Mouse (Mus musculus) lung, adult 18-20 months (tissue): ENCODE results near the gene Erich3.
A peak's percentile ranks its signal among the peaks of the same experiment; 100 is the strongest.
"Not testable (repeated sequence)": the region's sequence is repeated elsewhere in the genome, so short reads cannot be mapped to it uniquely, and the experiment has no call there.

Experiments used
- DNase-seq, 2 experiments: peaks; one replicate each; pipeline ENCODE4 v3.0.0; 2022; ENCODE audit warnings: mixed read lengths in 2 of 2

Erich3 gene

DNA sequence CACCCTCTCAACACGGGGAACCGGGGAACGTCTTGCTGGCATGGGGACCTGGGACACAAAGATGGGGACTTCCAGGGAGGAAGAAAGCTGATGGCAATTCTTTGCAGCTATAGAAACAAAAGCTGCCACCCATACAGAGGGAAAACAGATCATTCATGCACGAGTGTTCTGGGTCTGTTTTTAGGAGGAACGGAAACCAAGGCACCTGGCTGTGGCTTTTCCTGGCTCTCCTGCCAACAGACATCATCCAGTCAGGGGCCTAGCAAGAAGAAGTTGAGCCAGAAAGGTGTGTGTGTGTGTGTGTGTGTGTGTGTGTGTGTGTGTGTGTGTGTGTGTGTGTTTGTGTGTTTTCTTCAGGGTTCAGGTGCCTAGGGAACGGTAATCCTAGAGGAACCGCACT lies at the start of gene Erich3:
Gene Erich3, plus strand, starts transcription at position 315 of the 400 bp plus-strand sequence.
- DNase-seq, result no peak

DNA sequence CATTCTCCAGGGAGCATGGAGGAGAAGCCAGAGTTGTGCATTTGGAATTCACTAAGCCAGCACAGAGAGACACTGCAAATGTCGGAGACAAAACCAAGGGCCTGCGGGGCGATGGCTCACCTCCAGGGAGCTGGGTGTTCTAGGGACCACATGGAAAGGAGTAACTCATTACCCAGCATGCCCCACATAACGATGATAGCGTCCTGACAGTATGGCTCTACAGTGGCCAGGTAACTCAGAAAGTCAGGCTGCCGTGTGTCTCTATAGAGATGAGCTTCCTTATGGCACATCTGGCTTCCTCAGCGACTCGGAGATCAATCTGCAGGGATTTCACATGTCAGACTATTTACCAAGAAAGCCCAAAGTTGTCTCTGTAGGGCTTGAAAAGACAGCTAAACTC lies 48.9 kb upstream of the Erich3 start:
- DNase-seq, result no peak

DNA sequence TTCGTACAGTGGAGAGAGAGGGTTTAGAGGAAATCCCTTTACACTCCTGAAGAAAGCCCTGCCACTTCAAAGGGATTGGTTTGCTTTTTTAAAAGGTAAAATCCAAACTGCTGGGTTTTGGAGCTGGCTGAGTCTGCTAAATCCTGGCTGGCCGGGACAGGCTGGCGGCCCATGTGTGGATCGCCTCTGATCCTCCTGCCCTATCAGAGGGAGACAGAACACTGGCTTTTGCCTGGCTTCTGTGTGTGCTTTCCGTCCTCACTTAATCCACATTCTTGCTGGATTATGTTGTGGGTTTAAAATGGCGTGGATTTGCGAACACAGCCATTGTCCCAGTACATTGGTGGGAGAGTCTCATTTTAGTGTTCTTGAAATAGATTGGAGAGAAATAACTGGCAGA lies 48.4 kb upstream of the Erich3 start:
- DNase-seq, result no peak

DNA sequence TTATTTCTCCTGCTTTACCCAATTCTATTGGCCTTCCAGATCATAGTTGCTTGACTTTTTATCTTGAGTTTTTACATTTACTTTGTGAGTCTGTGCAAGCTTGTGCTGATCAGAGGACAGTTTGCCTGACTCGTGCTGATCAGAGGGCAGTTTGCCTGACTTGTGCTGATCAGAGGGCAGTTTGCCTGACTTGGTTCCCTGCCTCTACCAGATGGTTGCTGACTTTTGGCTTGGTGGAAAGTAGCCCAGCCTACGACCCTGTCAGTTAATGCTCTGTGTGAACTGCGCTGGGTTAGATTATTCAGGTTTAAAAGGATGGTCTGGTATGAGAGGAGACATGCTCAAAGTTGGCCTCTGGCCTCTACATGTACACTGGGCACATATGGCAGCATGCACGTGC lies 47.6 kb upstream of the Erich3 start:
- no peak for DNase-seq

DNA sequence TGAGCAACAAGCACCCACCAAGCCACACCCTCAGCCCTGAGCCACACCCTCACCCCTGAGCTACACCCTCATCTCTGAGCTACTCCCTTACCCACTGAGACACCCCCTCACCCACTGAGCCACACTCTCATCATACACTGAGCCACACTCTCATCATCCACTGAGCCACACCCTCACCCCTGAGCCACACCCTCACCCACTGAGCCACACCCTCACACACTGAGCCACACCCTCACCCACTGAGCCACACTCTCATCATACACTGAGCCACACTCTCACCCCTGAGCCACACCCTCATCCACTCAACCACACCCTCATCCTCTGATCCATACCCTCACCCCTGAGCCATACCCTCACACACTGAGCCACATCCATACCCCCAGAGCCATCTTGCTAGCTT lies 35.4 kb upstream of the Erich3 start:
- DNase-seq, result no peak

DNA sequence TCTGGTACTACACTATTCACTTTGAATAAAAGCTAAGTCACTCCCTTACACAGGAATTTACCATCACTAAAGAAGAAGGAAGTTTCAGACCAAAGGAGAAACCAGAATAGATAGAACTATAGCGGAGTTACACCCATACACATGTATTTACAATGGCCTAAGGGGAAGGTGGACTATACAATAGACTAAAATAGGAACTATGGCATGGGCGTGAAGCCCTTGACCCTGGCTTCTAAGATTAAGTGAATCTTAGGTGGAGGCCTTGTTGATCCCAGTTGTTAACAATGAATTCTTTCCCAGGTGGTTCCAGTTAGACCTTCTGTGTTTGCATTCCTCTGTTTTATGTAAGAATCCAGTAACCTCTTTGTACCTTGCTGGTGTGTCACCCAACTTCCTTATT lies 32.4 kb upstream of the Erich3 start:
- DNase-seq, result not testable (repeated sequence)

DNA sequence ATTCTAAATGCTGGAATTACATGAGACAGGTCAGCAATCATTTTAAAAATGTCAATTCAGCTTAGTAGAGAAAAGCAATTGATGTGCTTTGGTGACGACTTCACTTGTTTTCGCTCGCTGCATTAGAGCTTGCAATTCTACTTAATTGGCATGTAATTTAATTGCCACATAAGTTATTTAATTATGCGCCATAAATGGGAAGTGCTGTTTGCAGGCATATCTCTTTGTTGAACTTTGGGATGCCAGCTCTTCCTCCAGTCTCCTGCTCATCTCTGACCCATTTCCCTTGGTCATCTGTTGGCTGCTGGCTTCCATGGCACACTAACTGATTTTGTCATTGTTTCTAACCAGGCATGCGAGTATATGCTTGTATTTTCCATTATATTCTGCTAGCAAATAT lies 30.6 kb upstream of the Erich3 start:
- DNase-seq, result no peak

DNA sequence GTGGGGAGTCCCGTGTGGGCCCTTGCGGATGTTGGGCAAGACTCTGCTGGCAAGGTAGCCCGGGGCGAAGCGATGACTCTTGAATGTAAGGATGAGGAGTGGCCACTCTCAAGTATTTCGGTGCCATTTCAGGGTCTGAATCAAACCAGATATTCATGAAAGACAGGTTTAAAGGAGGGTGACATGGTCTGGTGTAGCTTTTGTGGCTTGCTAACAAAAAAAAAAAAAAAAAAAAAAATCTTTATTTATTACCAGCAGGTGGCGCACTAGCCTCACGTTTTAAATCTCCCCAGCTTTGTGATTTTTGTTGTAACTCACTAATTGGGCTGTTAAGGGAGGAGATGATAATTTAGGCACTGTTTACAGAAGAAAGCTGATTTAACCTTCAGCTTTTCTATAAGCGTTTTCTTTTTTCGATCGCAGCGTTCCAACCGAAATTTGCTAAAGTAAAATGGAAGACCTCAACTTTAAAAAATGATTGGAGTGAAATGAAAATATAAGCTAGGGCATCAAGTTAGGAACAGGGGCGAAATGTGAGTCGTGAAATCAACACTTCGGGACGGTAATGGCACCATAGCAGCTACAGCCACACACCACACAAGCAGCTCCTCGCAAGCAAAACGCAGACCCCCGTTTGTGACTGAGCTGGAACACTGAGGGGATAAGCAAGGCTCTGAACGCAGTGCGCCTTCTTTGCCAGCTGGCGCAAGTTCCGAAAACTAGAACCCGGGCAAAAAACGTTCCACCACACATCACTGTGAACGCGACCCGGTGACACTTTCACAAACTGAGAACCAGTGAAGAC lies 16.8 kb upstream of the Erich3 start:
- no peak for DNase-seq

DNA sequence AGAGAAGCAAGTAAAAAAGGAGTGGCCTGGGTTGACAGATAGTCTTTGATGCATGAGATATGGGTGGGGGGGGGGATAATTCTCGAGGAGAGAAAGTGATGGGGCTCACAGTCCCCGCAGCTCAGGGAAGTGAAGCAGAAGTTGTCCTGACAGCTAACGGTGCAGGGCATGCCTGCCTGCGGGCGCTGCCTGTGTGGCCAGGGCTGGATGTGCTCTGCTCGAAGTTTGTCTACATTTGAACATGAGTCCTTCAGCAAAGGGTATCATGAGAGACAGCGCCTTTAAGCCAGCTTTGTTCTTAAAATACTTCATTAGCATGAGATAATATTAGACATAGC lies 16.2 kb upstream of the Erich3 start:
- no peak for DNase-seq

DNA sequence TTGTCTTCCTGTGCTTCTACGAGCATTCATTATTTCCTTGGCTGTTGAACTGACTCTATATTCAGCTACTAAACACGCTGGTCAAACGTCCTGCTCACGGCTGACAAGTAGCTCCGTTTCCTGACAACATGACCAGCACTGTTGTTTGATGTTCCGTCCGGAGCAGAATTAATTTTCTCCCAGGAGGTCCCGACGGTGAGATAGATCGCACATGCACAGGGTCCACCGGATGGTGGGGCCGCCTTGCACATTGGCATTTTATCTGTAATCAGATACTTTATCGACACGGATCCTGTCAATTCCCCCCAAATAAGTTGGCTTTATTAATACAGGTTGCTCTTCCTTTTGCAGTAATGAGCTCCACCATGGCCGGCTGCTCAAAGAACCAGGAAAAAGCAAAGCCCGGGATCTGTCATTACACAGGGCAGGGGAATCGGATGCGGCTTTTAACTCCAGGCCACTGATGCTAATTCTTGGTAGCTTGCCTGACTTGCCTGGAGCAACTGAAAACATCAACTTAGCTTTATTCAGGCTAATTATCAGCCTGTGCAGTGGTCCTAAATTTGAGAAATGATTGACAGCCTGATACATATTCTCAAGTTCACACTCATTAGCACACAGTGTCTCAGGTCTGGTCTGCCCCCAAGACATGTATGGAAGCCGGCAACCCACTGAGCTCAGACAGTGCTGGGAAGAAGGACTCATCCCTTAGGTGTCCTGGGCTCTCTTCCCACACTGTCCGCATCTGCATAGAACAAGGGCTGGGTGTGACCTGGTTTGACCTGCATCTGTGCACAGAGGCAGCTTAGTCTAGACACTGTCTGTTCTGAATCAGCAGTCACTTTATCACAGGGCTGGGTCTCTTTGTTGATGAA lies 14.0 kb upstream of the Erich3 start:
- no peak for DNase-seq

DNA sequence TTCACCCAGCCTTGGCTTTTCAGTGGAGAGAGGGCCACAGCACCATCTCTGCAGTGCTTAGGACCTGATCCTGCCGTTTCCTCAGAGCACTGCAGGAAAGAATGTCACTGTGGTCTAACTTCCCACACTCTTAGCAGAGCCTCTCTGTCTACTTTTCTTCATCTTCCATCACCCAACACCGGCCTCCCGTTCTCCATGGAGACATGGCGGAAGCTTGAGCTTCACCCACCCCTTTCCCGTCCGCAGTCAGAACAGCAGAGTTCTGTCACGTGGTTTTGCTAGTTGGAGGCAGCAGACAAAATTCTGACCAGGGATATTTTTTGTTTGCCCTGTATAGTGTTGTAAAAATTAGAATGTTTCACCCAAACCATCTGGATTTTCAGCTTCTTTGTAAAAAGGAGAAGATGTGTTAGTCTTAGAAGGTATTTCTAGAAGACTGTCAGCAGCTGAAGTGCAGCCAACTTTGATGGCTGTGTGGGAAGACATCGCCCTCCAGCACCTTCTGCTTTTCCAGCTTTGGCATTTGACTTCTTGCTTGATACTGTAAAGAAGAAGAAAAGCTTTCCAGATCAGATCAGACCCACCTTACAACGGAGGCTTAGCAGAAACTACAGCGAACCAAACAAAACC lies 12.4 kb upstream of the Erich3 start:
- DNase-seq, result no peak

- DNase-seq, result peak; percentile 9 to 37
Measured at GRCm38 (mm10) chr3:154652581-154653420, 10.9 kb upstream of the Erich3 start.

- no peak for DNase-seq
Measured at GRCm38 (mm10) chr3:154653454-154653853, 10.2 kb upstream of the Erich3 start.

DNA sequence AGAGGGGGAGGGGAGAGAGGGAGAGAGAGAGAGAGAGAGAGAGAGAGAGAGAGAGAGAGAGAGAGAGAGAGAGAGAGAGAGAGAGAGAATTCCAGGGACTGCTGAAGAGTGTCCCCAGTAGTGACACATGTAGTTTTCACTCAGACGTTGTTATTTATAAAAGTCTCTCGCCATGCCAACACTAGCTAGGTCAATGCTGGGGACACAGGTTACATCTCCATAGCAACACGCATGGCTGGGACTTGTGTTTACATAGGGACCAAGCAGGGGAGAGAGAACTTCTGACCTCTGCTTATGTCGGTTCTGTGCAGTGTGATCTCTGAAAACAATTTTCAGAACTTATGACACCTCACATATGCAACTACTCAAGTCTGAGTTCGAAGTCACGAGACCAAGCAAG lies 9.4 kb upstream of the Erich3 start:
- no peak for DNase-seq

- DNase-seq, result no peak
Measured at GRCm38 (mm10) chr3:154654901-154655300, 8.8 kb upstream of the Erich3 start.

GRCm38 (mm10) chr3:154655711-154656110 lies 7.9 kb upstream of the Erich3 start:
- DNase-seq, result no peak

- DNase-seq, result peak; percentile 39 to 57
Measured at GRCm38 (mm10) chr3:154663976-154664581, 420 bp downstream of the Erich3 start.

DNA sequence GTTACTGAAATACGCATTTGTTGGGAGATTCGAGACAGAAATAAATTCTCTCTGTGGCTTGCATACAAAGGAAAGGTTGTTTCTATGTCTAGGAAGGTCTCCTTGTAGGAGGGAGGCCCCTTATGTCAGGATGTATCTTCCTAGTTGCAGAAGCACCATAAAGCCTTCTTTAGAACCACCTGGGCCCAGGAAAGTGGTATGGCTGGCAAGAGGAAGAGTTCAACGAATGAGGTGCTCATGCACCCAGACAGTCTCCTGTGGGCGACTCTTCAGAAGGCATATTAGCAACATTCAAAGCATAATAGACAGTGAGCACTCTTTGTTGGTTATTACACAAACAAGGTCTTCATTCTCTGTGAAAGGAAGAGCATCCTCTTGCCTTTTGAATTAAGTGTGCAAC lies 977 bp downstream of the Erich3 start:
- no peak for DNase-seq

DNA sequence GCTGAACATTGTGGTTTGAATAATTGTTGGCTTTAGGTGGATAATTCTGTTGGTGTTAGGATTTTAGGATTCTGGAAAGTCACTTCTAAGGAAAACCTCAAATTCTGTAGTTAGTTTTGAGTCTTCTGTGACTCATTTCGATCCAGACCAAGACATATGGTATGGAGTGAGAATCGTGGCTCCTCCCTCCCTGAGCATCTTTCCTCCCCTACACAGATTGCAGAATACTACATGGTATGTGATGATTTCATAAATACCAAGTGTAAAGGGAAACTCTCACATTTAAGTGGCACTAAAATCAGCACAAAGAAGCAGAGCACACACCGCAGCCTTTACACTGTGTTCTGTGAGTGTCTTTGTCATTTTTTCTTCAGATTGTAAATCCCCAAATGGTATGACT lies 4.8 kb downstream of the Erich3 start:
- DNase-seq, result no peak

GRCm38 (mm10) chr3:154670584-154670983 lies 6.9 kb downstream of the Erich3 start:
- no peak for DNase-seq

- DNase-seq, result no peak
Measured at GRCm38 (mm10) chr3:154671013-154671412, 7.4 kb downstream of the Erich3 start.

DNA sequence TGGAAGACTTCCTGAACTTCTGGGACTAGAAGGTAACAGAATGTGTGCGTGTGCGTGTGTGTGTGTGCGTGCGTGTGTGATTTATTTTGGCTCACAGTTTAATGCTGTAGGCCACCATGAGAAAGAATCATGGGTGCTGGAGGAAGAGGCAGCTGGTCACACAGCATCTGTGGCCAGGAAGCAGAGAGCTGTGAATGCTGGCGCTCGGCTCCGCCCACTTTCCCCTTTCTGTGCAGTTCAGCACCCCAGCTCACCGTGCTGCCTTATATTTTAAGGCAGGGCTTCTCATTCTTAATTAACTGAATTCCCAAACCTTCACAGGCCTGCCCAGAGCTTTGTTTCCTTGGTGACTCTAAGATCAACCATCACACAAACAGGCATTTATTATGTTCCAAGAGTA lies 9.7 kb downstream of the Erich3 start:
- DNase-seq, result no peak
